Comparison of ENCODE assay signal across 8 mouse cellular contexts in genomic region chr1:121430938-121431928, GRCm38 (mm10). TPM values are rescaled to one million over a fixed set of nuclear protein-coding genes. Genes with fewer than 3 reads are reported as not detected.
DNase-seq lines count a peak whose midpoint lies in the region; ATAC-seq and TF ChIP-seq lines count a peak whose summit lies in the region.

TSS of gene Ccdc93 (plus strand) at chr1:121431049.

- peak; percentile 95 for DNase-seq in CD4-positive helper T cell, adult 2 months (ENCODE audit: low read depth, low spot score)
- peak; percentile 76 for DNase-seq in brain, embryonic 18.5 days (ENCODE audit: low read depth, low spot score)
- DNase-seq in kidney, postnatal 0 days (ENCODE audit: low spot score), result peak; percentile 98
- peak; percentile 96 for DNase-seq in liver, embryonic 11.5 days (ENCODE audit: low spot score)
- peak; percentile 98 for DNase-seq in naive thymus-derived CD4-positive, alpha-beta T cell, adult 2 months (ENCODE audit: low read depth)

- H3K9me3 ChIP-seq in heart, embryonic 12.5 days (replicated peaks), result no peaks in the 10 kb centered on the region
- no peaks in the 10 kb centered on the region for H3K9me3 ChIP-seq in kidney, postnatal 0 days (replicated peaks; ENCODE audit: low read length)
- no peaks in the 10 kb centered on the region for H3K9me3 ChIP-seq in liver, embryonic 11.5 days (ENCODE audit: control insufficient read depth, low read length)
- no peaks in the 10 kb centered on the region for H3K9me3 ChIP-seq in stomach, embryonic 14.5 days (ENCODE audit: control insufficient read depth, low read depth, low read length)

- H3K4me1 ChIP-seq in heart, embryonic 12.5 days (replicated peaks), result peaks cover 15% of the 10 kb centered on the region
- no peaks in the 10 kb centered on the region; the same call in 1 of the 2 replicates for H3K4me1 ChIP-seq in kidney, postnatal 0 days (replicated peaks; ENCODE audit: insufficient read depth, low read length)
- no peaks in the 10 kb centered on the region; the same call in 1 of the 2 replicates for H3K4me1 ChIP-seq in liver, embryonic 11.5 days (replicated peaks; ENCODE audit: control insufficient read depth, insufficient read depth, low read length)
- H3K4me1 ChIP-seq in stomach, embryonic 14.5 days (ENCODE audit: control insufficient read depth, insufficient read depth, low read length), result 0 out of 2 replicates have a peak, but pooled peaks cover 4% of the 10 kb centered on the region

- WGBS in heart, embryonic 12.5 days, result under 1% methylated on average over 47 of the region's 47 CpGs
- under 1% methylated on average over 47 of the region's 47 CpGs for WGBS in kidney, postnatal 0 days
- under 1% methylated on average over 47 of the region's 47 CpGs for WGBS in liver, embryonic 11.5 days
- under 1% methylated on average over 47 of the region's 47 CpGs for WGBS in stomach, embryonic 14.5 days

- peak; percentile 90 for ATAC-seq in erythroid progenitor cell, adult 5-6 weeks (replicated peaks; ENCODE audit: low FRiP score, poor library complexity, severe bottlenecking)
- peak; percentile 96 for ATAC-seq in heart, embryonic 12.5 days (ENCODE audit: insufficient number of reproducible peaks, low FRiP score)
- peak; percentile 89 for ATAC-seq in kidney, postnatal 0 days (replicated peaks; ENCODE audit: low FRiP score, low read depth)
- peak; percentile 92 for ATAC-seq in liver, embryonic 11.5 days (replicated peaks; ENCODE audit: low FRiP score)
- peak; percentile 95 for ATAC-seq in stomach, embryonic 14.5 days (ENCODE audit: insufficient number of reproducible peaks, insufficient read depth, low FRiP score, low read depth)

- H3K4me2 ChIP-seq in heart, embryonic 12.5 days, result peak within 1 kb of the TSS; percentile 95
- peak within 1 kb of the TSS; percentile 99 for H3K4me2 ChIP-seq in kidney, postnatal 0 days (ENCODE audit: low read length)
- H3K4me2 ChIP-seq in liver, embryonic 11.5 days, result peak within 1 kb of the TSS; percentile 97
- H3K4me2 ChIP-seq in stomach, embryonic 14.5 days (replicated peaks; ENCODE audit: low read depth, low read length), result peak within 1 kb of the TSS; percentile 96

- H3K27ac ChIP-seq in heart, embryonic 12.5 days (ENCODE audit: poor library complexity, severe bottlenecking), result peak within 1 kb of the TSS; percentile 51; the same call in 1 of the 2 replicates
- H3K27ac ChIP-seq in kidney, postnatal 0 days, result peak within 1 kb of the TSS; percentile 50; the same call in 1 of the 2 replicates
- H3K27ac ChIP-seq in liver, embryonic 11.5 days (ENCODE audit: low read depth, low read length), result peak within 1 kb of the TSS; percentile 48; the same call in 1 of the 2 replicates
- H3K27ac ChIP-seq in stomach, embryonic 14.5 days (ENCODE audit: low read length), result no peak within 1 kb of the TSS

- H3K36me3 ChIP-seq in heart, embryonic 12.5 days, result peaks cover 16% of the 10 kb centered on the region
- no peaks in the 10 kb centered on the region; the same call in 1 of the 2 replicates for H3K36me3 ChIP-seq in kidney, postnatal 0 days (ENCODE audit: insufficient read depth, low read length)
- H3K36me3 ChIP-seq in liver, embryonic 11.5 days (ENCODE audit: control insufficient read depth, insufficient read depth, low read length), result no peaks in the 10 kb centered on the region; the same call in 1 of the 2 replicates
- H3K36me3 ChIP-seq in stomach, embryonic 14.5 days (ENCODE audit: control insufficient read depth, insufficient read depth, low read length), result no peaks in the 10 kb centered on the region; the same call in 1 of the 2 replicates

- peak within 1 kb of the TSS; percentile 91 for H3K9ac ChIP-seq in heart, embryonic 12.5 days
- H3K9ac ChIP-seq in kidney, postnatal 0 days (ENCODE audit: low read depth, low read length), result peak within 1 kb of the TSS; percentile 81
- peak within 1 kb of the TSS; percentile 86 for H3K9ac ChIP-seq in liver, embryonic 11.5 days (ENCODE audit: low read depth, low read length)
- peak within 1 kb of the TSS; percentile 81 for H3K9ac ChIP-seq in stomach, embryonic 14.5 days (replicated peaks; ENCODE audit: low read depth, low read length)

- H3K4me3 ChIP-seq in heart, embryonic 12.5 days, result peak within 1 kb of the TSS; percentile 86
- peak within 1 kb of the TSS; percentile 90 for H3K4me3 ChIP-seq in kidney, postnatal 0 days (replicated peaks; ENCODE audit: low read depth, low read length)
- peak within 1 kb of the TSS; percentile 86 for H3K4me3 ChIP-seq in liver, embryonic 11.5 days (ENCODE audit: low read depth, low read length)
- H3K4me3 ChIP-seq in stomach, embryonic 14.5 days (ENCODE audit: low read depth, low read length), result peak within 1 kb of the TSS; percentile 85

- no peaks in the 10 kb centered on the region for H3K27me3 ChIP-seq in heart, embryonic 12.5 days (replicated peaks)
- no peaks in the 10 kb centered on the region for H3K27me3 ChIP-seq in kidney, postnatal 0 days (ENCODE audit: insufficient read depth, low read length)
- H3K27me3 ChIP-seq in liver, embryonic 11.5 days (replicated peaks; ENCODE audit: control insufficient read depth, insufficient read depth, low read length), result no peaks in the 10 kb centered on the region
- H3K27me3 ChIP-seq in stomach, embryonic 14.5 days (ENCODE audit: control insufficient read depth, insufficient read depth, low read length), result no peaks in the 10 kb centered on the region

- no peak for TF ChIP-seq CTCF in kidney, postnatal 0 days (IDR thresholded peaks at IDR 0.05; ENCODE audit: low read depth)

RNA-seq across cellular contexts. Expression of gene Ccdc93, which starts in this region (rescaled TPM):
- total RNA-seq in erythroid progenitor cell, adult 5-6 weeks (2015; ENCODE audit: low replicate concordance), result 1.7 and 1.8 TPM in 2 replicates
- total RNA-seq in erythroid progenitor cell, adult 5-6 weeks (2017; ENCODE audit: low replicate concordance), result 2.1 and 4.4 TPM in 2 replicates
- polyA plus RNA-seq in heart, embryonic 12.5 days (2016; fragmentation: Nextera tagmentation; extraction: Ambion mirVana), result 8.9 and 9.0 TPM in 2 replicates
- 6.4 and 6.6 TPM in 2 replicates for polyA plus RNA-seq in kidney, postnatal 0 days (2015; fragmentation: Nextera tagmentation; extraction: Ambion mirVana)
- polyA plus RNA-seq in liver, embryonic 11.5 days (2014; fragmentation: Nextera tagmentation; extraction: Ambion mirVana), result 9.2 and 10.1 TPM in 2 replicates
- polyA plus RNA-seq in stomach, embryonic 14.5 days (2014; fragmentation: Nextera tagmentation; extraction: Ambion mirVana), result 12.0 and 14.0 TPM in 2 replicates
